Mouse (Mus musculus): Measurements from ENCODE around the gene Ppp1r17.
A peak's percentile ranks its signal among the peaks of the same experiment; 100 is the strongest.

Ppp1r17 gene

GRCm38 (mm10) chr6:56017291-56017994, at the start of gene Ppp1r17:
TSS of gene Ppp1r17 (plus strand) at chr6:56017497.
- DNase-seq (ENCODE audit: low spot score), result no peak

- no peak for DNase-seq (ENCODE audit: low spot score)
Observed at GRCm38 (mm10) chr6:55972998-55973397, 44.3 kb upstream of the Ppp1r17 start.

- DNase-seq (ENCODE audit: low spot score), result no peak
Observed at GRCm38 (mm10) chr6:55979766-55980165, 37.5 kb upstream of the Ppp1r17 start.

GRCm38 (mm10) chr6:56008711-56009110, 8.6 kb upstream of the Ppp1r17 start:
- no peak for DNase-seq (ENCODE audit: low spot score)

GRCm38 (mm10) chr6:56012384-56012783, 4.9 kb upstream of the Ppp1r17 start:
- no peak for DNase-seq (ENCODE audit: low spot score)

- DNase-seq (ENCODE audit: low spot score), result no peak
Observed at GRCm38 (mm10) chr6:56019632-56020031, 2.3 kb downstream of the Ppp1r17 start.

GRCm38 (mm10) chr6:56025533-56025932, 8.2 kb downstream of the Ppp1r17 start:
- no peak for DNase-seq (ENCODE audit: low spot score)

- DNase-seq (ENCODE audit: low spot score), result no peak
Observed at GRCm38 (mm10) chr6:56027318-56027717, 10.0 kb downstream of the Ppp1r17 start.

- DNase-seq (ENCODE audit: low spot score), result no peak
Observed at GRCm38 (mm10) chr6:56027966-56028365, 10.7 kb downstream of the Ppp1r17 start.

GRCm38 (mm10) chr6:56029986-56030385, 12.7 kb downstream of the Ppp1r17 start:
- DNase-seq (ENCODE audit: low spot score), result no peak

- DNase-seq (ENCODE audit: low spot score), result no peak
Observed at GRCm38 (mm10) chr6:56032231-56032630, 14.9 kb downstream of the Ppp1r17 start.

- DNase-seq (ENCODE audit: low spot score), result no peak
Observed at GRCm38 (mm10) chr6:56035054-56035453, 17.8 kb downstream of the Ppp1r17 start.

GRCm38 (mm10) chr6:56039476-56040055, 22.3 kb downstream of the Ppp1r17 start:
- DNase-seq (ENCODE audit: low spot score), result no peak

GRCm38 (mm10) chr6:56044270-56044669, 27.0 kb downstream of the Ppp1r17 start:
- no peak for DNase-seq (ENCODE audit: low spot score)

- DNase-seq (ENCODE audit: low spot score), result no peak
Observed at GRCm38 (mm10) chr6:56044716-56045115, 27.4 kb downstream of the Ppp1r17 start.

- no peak for DNase-seq (ENCODE audit: low spot score)
Observed at GRCm38 (mm10) chr6:56048580-56048979, 31.3 kb downstream of the Ppp1r17 start.

- no peak for DNase-seq (ENCODE audit: low spot score)
Observed at GRCm38 (mm10) chr6:56049104-56049503, 31.8 kb downstream of the Ppp1r17 start.

- DNase-seq (ENCODE audit: low spot score), result no peak
Observed at GRCm38 (mm10) chr6:56063736-56064135, 46.4 kb downstream of the Ppp1r17 start.

GRCm38 (mm10) chr6:56066632-56067282, 49.5 kb downstream of the Ppp1r17 start:
- peak; percentile 40 for DNase-seq (ENCODE audit: low spot score)

- no peak for DNase-seq (ENCODE audit: low spot score)
Observed at GRCm38 (mm10) chr6:56068516-56068915, 51.2 kb downstream of the Ppp1r17 start.

- no peak for DNase-seq (ENCODE audit: low spot score)
Observed at GRCm38 (mm10) chr6:56076378-56076805, 59.1 kb downstream of the Ppp1r17 start.
